Mouse (Mus musculus) T-helper 2 cell (primary cell): Measurements from ENCODE around the gene Pcsk5.

Experiments
- in situ Hi-C: fragments of 300-600 bp; cut with MboI, MseI; formaldehyde crosslinking; loops from one replicate; pipeline ENCODE4 v1.15.1; 2025; ENCODE audit warnings: high pct_unique_total_duplicates

The Pcsk5 gene

DNA sequence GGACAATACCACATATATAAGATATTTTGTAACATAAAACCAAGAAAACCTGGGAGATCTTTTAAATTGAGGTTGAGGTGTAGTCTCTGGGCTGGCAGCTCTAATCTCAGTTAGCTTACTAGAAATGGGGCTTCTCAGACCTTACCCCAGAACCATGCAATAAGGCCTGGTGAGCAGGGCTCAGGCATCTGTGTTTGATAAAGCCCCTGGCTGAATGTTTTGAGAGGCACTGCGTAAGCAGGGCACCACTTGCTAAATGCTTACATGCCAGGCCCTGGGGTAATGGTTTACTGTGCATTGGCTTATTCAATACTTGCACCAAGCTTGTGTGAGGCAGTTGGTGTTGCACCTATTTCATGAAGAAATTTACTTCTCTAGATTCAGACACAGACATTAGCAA lies 247.1 kb downstream of the Pcsk5 start:
- in situ Hi-C loops: no loop called here

- in situ Hi-C loops: no loop called here
Observed at GRCm38 (mm10) chr19:17577412-17577811, 260.0 kb downstream of the Pcsk5 start.

GRCm38 (mm10) chr19:17574564-17574963 lies 262.9 kb downstream of the Pcsk5 start:
- in situ Hi-C loops: no loop called here

GRCm38 (mm10) chr19:17572315-17572714 lies 265.1 kb downstream of the Pcsk5 start:
- in situ Hi-C loops: no loop called here

- in situ Hi-C loops: no loop called here
Observed at GRCm38 (mm10) chr19:17570936-17571335, 266.5 kb downstream of the Pcsk5 start.

GRCm38 (mm10) chr19:17567264-17567663 lies 270.2 kb downstream of the Pcsk5 start:
- in situ Hi-C loops: no loop called here

- in situ Hi-C loops: no loop called here
Observed at GRCm38 (mm10) chr19:17566097-17566496, 271.3 kb downstream of the Pcsk5 start.

GRCm38 (mm10) chr19:17558764-17559163 lies 278.7 kb downstream of the Pcsk5 start:
- in situ Hi-C loops: no loop called here

DNA sequence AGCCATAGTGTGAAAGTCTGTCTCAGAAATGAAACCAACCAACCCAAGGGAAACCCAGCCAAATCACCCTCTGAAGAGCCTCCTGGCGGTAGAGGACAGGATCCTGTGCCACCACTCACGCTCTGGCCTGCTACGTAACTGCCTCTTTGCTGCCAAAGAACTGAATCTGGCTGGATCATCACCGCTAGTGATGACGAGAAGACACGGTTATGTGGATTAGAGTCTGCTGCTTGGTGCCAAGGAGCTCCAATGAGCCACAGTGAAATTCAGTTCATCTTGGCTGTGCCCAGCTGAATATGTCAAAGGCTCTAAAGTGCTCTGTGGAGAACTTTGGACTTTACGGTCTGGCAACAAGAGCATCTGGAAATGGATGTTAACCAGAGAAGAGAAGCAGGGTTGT lies 282.3 kb downstream of the Pcsk5 start:
- in situ Hi-C loops: no loop called here

GRCm38 (mm10) chr19:17554571-17554970 lies 282.9 kb downstream of the Pcsk5 start:
- in situ Hi-C loops: no loop called here

DNA sequence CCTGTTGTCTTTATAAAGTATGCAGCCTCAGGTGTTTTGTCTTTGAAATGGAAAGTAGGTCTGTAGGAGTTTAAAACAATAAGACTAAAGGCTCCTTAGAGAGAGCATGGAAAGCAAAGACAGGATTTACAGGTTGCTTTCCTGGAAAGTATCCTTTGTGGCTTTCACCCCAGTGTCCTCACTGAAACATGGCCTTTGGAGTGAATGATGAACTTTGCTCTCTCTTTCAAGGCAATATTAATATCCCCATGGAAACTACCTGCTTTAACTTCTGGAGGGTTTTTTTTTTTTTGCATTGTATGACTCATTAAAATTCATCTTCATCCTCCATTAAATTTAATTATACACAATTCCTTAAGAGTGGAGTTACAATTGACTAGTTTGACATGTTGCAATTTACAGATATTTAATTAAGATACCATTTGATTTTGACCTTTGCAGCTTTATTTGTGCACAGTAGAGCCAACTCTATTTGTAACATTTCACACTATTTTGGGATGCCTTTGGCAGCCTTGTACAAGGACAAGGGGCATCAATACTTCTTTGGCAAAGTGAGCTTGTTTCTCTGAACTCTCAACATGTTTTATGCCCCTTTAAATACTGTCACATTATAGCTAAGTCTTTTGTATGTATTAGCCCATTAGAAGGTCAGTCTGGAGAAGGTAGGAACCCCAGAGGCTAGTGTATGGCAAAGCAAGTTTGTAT lies 283.9 kb downstream of the Pcsk5 start:
- in situ Hi-C loops: no loop called here

GRCm38 (mm10) chr19:17528746-17529532 lies 308.5 kb downstream of the Pcsk5 start:
- in situ Hi-C loops: no loop called here

GRCm38 (mm10) chr19:17525558-17525957 lies 311.9 kb downstream of the Pcsk5 start:
- in situ Hi-C loops: no loop called here

DNA sequence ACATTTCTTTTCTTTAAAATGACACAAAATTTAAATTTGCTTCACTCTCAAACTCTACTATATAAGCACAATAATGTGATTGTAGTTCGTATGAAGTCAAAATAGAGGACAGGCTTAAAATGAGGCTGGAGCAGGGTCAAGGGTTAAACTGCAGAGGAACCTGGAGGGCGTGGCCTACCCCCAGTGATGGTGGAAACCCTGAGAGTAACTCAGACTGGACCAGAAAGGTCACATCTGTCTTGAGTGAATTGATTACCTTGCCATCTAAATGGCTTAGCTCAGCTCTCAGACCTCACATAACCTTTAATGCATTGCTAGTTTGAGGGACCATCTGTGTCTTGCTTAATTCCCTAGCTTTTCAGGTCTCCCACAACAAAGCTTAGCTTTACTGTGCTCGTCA lies 323.0 kb downstream of the Pcsk5 start:
- in situ Hi-C loops: no loop called here

- in situ Hi-C loops: no loop called here
Observed at GRCm38 (mm10) chr19:17511283-17511682, 326.1 kb downstream of the Pcsk5 start.

DNA sequence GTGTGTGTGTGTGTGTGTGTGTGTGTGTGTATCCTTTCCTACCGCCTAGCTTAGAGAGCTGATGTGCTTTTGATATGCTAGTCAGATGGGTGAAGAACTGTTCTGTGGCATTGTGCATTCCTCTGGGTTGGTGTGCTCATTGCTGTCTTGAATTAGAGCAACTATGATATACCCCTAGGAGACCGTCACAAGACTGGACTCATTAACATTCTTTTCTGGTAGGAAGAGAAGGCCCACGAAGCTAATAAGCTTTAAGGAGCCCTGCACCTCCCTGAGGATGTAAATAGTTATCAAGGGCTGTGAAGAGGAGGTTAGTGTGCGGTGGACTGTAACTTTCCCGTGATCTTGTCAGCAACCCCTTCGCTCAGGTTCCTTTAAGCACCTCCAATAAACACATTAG lies 333.2 kb downstream of the Pcsk5 start:
- in situ Hi-C loops: no loop called here

DNA sequence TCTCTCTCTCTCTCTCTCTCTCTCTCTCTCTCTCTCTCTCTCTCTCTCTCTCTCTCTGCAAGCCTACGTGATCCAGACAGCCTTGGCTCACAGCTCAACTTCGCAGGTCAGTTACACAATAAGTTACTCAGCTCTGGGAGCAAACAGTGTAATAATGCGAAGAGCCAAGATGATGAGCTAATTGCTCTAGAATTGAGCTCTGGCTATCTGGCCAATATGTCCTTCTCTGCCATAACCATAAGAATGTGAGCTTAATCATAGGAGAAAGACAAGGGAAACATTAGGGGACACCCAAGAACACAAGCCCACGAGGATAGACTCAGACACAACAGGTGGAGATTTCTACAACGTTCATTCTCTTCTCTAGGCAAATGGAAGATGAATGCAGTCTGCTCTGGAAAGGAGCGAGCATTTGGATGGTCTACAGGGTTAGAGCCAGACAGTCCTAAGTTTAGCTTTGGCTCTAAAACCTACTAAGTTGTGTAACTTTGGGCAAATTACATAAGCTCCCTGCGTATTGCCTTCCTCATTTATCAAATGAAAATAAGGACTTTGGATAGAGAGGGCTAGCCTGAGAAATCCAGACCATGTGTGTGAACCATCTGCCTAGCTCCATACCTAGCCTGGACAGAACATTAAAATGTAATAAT lies 338.7 kb downstream of the Pcsk5 start:
- in situ Hi-C loops: no loop called here

DNA sequence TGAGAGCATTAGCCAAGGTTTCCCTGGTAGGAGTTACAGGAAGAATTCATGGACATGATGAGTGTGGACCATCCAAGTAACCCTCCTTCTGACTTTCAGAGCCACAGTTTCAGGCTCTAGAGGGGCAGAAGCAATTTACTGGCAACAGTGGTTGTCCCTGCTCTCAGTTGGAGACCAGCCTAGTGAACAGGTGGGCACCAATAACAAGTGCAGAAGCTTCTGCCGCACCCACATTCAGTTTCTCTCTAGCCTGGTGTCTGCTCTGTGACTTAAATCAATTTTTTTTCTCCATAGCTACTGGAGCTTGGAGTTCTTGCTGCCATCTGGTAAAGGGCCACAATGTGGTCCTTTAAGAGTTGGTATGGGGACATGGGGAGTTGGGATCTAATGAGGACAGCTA lies 341.3 kb downstream of the Pcsk5 start:
- in situ Hi-C loops: no loop called here

DNA sequence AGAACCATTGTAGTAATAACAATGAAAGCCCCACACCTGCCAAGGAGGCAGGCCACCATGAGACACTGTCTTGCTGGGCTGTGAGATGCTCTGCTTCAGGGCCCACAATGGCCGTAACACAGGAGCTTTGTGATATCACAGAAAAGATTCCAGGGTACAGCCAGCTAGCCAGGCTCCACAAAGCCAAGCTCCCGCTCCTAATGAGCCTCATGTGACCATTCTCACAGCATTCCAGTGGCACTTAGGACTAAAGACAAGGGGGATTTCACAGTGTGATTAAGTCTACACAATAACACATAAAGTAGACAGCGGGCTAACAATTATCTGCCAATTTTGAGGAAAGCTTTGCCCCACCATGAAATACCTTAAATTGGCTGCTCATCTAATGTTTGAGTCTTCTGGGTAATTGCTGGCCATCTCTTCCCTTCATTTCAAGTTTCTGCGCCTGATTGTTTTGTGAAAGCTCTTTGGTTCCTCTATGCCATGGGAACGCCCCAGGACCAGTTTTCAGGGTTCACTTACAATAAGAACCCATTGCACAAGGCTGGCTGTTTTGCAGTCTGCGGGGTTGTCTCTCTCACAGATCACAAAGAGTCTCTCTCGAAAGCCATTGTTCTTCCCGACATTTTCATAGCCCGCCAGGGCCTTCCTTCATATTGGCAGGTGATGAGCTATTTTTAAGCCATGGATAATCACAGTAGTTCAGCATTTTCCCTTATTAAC lies 345.4 kb downstream of the Pcsk5 start:
- in situ Hi-C loops: no loop called here

- in situ Hi-C loops: no loop called here
Observed at GRCm38 (mm10) chr19:17491322-17491721, 346.1 kb downstream of the Pcsk5 start.

GRCm38 (mm10) chr19:17489866-17490141 lies 347.6 kb downstream of the Pcsk5 start:
- in situ Hi-C loops: no loop called here
